Mouse (Mus musculus): Measurements from ENCODE around the gene Vmn1r58. TPM values are rescaled to one million over a fixed set of nuclear protein-coding genes. Genes with fewer than 3 reads are reported as not detected.
"Not testable (repeated sequence)": the region's sequence is repeated elsewhere in the genome, so short reads cannot be mapped to it uniquely, and the experiment has no call there.

Gene Vmn1r58
- total RNA-seq (2021), result not detected in 2 replicates
- long read RNA-seq, experiment 1, result 0 reads
- long read RNA-seq, experiment 2, result 0 reads

GRCm38 (mm10) chr7:5413296-5413695 lies at the start of gene Vmn1r58:
Gene Vmn1r58, minus strand, starts transcription at chr7:5413396.
- not testable (repeated sequence) for DNase-seq

- DNase-seq, result no peak
These were observed 43.5 kb upstream of the Vmn1r58 start, which contains the start of gene Vmn1r59 for GRCm38 (mm10) chr7:5456674-5457073. Gene Vmn1r59, minus strand, starts transcription at chr7:5456774.

DNA sequence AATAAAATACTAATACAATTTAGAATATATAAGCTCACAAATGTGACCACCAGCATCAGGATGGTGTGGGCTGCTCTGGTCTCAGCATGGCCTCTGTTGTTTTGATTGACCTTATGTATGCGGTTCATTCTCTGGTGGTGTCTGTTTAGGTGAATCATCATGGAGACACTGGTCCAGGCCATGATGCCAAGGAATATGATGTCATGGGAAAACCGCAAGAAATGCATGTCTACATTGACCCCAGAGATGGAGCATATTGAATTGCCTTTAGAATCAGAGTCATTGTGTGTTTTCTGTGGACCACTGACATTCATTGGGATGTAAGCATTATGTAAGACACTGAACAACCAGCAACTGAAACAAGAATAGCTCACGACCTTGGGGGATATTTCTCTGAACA lies 40.8 kb upstream of the Vmn1r58 start:
- not testable (repeated sequence) for DNase-seq

DNA sequence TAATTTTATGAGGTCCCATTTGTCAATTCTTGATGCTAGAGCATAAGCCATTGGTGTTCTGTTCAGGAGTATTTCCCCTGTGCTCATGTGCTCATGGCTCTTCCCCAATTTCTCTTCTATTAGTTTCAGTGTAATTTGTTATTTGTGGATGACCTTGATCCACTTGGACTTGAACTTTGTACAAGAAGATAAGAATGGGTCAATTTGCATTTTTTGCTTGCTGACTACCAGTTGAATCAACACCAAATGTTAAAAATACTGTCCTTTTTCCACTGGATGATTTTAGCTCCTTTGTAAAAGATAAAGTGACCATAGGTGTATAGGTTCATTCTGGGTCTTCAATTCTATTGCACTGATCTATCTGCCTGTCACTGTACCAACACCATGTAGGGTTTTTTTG lies 35.4 kb upstream of the Vmn1r58 start:
- no peak for DNase-seq

DNA sequence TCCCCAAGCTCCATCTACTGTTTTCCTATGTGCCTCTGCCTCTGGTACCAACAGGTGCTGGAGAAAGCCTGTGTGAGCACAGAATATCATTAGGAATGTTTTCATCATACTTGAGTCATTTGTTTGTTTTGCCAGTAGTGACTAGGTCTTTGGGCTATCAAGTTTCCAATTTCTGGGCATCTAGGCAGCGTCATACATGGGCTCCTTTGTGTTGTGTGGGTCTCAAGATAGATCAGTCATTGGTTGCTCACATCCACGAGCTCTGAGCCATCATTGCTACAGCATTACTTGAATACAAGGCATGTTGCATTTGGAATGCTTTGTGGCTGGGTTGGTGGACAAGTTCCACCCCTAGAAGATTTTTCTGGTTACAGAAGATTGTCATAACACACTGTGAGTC lies 7.0 kb downstream of the Vmn1r58 start:
- no peak for DNase-seq

- DNase-seq, result no peak
These were observed 46.5 kb downstream of the Vmn1r58 start for GRCm38 (mm10) chr7:5366724-5367123.

DNA sequence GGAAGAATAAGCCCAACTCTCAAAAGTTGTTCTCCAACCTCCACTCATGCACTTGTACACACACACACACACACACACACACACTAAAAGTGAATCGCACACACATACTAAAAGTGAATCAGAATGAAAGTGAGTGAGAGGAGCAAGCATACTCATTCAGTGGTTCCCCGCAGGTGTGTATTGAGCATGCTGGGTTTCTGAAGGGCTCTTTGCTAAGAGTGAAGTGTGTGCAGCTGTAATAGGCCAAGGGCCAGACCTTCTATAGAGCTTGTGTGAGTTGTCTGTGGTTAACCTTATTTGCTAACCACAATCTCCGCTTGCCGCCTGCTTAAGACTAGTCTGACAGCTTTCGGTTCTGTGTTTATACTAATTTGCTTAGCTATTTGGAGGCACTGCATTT lies 49.6 kb downstream of the Vmn1r58 start:
- no peak for DNase-seq

Other genes starting within 250 kb of the Vmn1r58 start
- gene Vmn1r56, start 216.6 kb downstream of the Vmn1r58 start, total RNA-seq (2021), result not detected in 2 replicates
- not detected in 2 replicates for gene Vmn1r57, start 194.9 kb downstream of the Vmn1r58 start, total RNA-seq (2021)
- not detected in 2 replicates for gene Gm5065, start 62.9 kb downstream of the Vmn1r58 start, total RNA-seq (2021)
- not detected in 2 replicates for gene Nlrp2, start 62.4 kb downstream of the Vmn1r58 start, total RNA-seq (2021)
- not detected in 2 replicates for gene Vmn1r59, start 43.4 kb upstream of the Vmn1r58 start, total RNA-seq (2021)
- not detected in 2 replicates for gene Vmn2r28, start 80.6 kb upstream of the Vmn1r58 start, total RNA-seq (2021)
- gene Vmn1r60, start 133.9 kb upstream of the Vmn1r58 start, total RNA-seq (2021), result not detected in 2 replicates
- gene Vmn1r61, start 199.9 kb upstream of the Vmn1r58 start, total RNA-seq (2021), result not detected in 2 replicates